Mouse (Mus musculus): ENCODE measurements around the gene Manbal.

GRCm38 (mm10) chr2:157384836-157385235 is 17.4 kb downstream of the Manbal start:
- TF ChIP-seq POLR2A (IDR thresholded peaks at IDR 0.05; ENCODE audit: extremely low read depth, insufficient read depth, low read length) (no peak), CTCF (IDR thresholded peaks at IDR 0.05; ENCODE audit: extremely low read depth, insufficient read depth, low read length) (no peak)
